Mouse (Mus musculus) large intestine, adult 2 months (tissue): Measurements from ENCODE around the gene Nedd4. TPM values are rescaled to one million over a fixed set of nuclear protein-coding genes. Genes with fewer than 3 reads are reported as not detected.

Experiments used
- DNase-seq: peaks from one replicate; pipeline ENCODE4 v3.0.0-alpha.2; 2012; ENCODE audit warnings: low read depth, low spot score
- WGBS: fragments of 180-500 bp; shearing (Covaris S2); methylation state at CpG from one replicate; pipeline ENCODE4 v1.1.7; 2018; 5-methylcytosine and 5-hydroxymethylcytosine counted together
- polyA plus RNA-seq: library from polyadenylated mRNA; depleted of rRNA; stranded (reverse); fragments of >200 nt; gene quantifications from 2 replicates; pipeline ENCODE4 v1.2.3, GENCODE M21; 2012

Gene Nedd4
- polyA plus RNA-seq, 1 experiment, result 48.0 TPM

- DNase-seq, result no peak
- 90% methylated on average over 2 of the region's 2 CpGs for WGBS
These were observed 43.1 kb downstream of the Nedd4 start for GRCm38 (mm10) chr9:72705270-72705669.

- no peak for DNase-seq
- WGBS, result 83% methylated on average over 2 of the region's 2 CpGs
These were observed 45.9 kb downstream of the Nedd4 start for GRCm38 (mm10) chr9:72707999-72708398.

GRCm38 (mm10) chr9:72708690-72709089, 46.5 kb downstream of the Nedd4 start:
- no peak for DNase-seq
- 92% methylated on average over 5 of the region's 5 CpGs for WGBS

GRCm38 (mm10) chr9:72710060-72710459, 47.9 kb downstream of the Nedd4 start:
- 73% methylated on average over 5 of the region's 5 CpGs for WGBS
- DNase-seq, result no peak

- WGBS, result 69% methylated on average over 4 of the region's 4 CpGs
- no peak for DNase-seq
These were observed 52.8 kb downstream of the Nedd4 start for GRCm38 (mm10) chr9:72714945-72715344.

- no peak for DNase-seq
- 91% methylated on average over 7 of the region's 7 CpGs for WGBS
These were observed 54.1 kb downstream of the Nedd4 start for GRCm38 (mm10) chr9:72716200-72716599.

- no peak for DNase-seq
- WGBS, result 88% methylated on average over 4 of the region's 4 CpGs
These were observed 57.0 kb downstream of the Nedd4 start for GRCm38 (mm10) chr9:72719143-72719542.

- no peak for DNase-seq
- 87% methylated on average over 14 of the region's 14 CpGs for WGBS
These were observed 59.1 kb downstream of the Nedd4 start for GRCm38 (mm10) chr9:72721221-72721620.

- 95% methylated on average over 3 of the region's 3 CpGs for WGBS
- no peak for DNase-seq
These were observed 60.5 kb downstream of the Nedd4 start for GRCm38 (mm10) chr9:72722622-72723021.

GRCm38 (mm10) chr9:72724491-72725221, 62.5 kb downstream of the Nedd4 start:
- 71% methylated on average over 8 of the region's 8 CpGs for WGBS
- no peak for DNase-seq

GRCm38 (mm10) chr9:72733966-72734365, 71.8 kb downstream of the Nedd4 start:
- no peak for DNase-seq
- 39% methylated on average over 3 of the region's 3 CpGs for WGBS

GRCm38 (mm10) chr9:72735822-72736410, 73.8 kb downstream of the Nedd4 start:
- 41% methylated on average over 3 of the region's 3 CpGs for WGBS
- peak; percentile 24 for DNase-seq

GRCm38 (mm10) chr9:72741206-72741605, 79.1 kb downstream of the Nedd4 start:
- WGBS, result 95% methylated on average over 6 of the region's 6 CpGs
- DNase-seq, result no peak

- DNase-seq, result no peak
- WGBS, result 71% methylated on average over 5 of the region's 5 CpGs
These were observed 84.1 kb downstream of the Nedd4 start for GRCm38 (mm10) chr9:72746278-72746677.

GRCm38 (mm10) chr9:72750272-72750671, 88.1 kb downstream of the Nedd4 start:
- no peak for DNase-seq
- WGBS, result 64% methylated on average over 2 of the region's 2 CpGs

GRCm38 (mm10) chr9:72752656-72753055, 90.5 kb downstream of the Nedd4 start:
- WGBS, result 53% methylated on average over 9 of the region's 9 CpGs
- no peak for DNase-seq

- no peak for DNase-seq
- 40% methylated on average over 7 of the region's 7 CpGs for WGBS
These were observed 91.6 kb downstream of the Nedd4 start for GRCm38 (mm10) chr9:72753741-72754140.

GRCm38 (mm10) chr9:72757143-72757542, 95.0 kb downstream of the Nedd4 start:
- DNase-seq, result no peak
- 82% methylated on average over 5 of the region's 5 CpGs for WGBS

GRCm38 (mm10) chr9:72758705-72759131, 96.6 kb downstream of the Nedd4 start:
- 62% methylated on average over 8 of the region's 8 CpGs for WGBS
- no peak for DNase-seq

- DNase-seq, result no peak
- 19% methylated on average over 3 of the region's 3 CpGs for WGBS
These were observed 101.0 kb downstream of the Nedd4 start for GRCm38 (mm10) chr9:72763050-72763718.
